Mouse (Mus musculus): ENCODE results near the gene Zfp667. TPM values are rescaled to one million over a fixed set of nuclear protein-coding genes. Genes with fewer than 3 reads are reported as not detected.
A peak's percentile ranks its signal among the peaks of the same experiment; 100 is the strongest.
"Not testable (repeated sequence)": the region's sequence is repeated elsewhere in the genome, so short reads cannot be mapped to it uniquely, and the experiment has no call there.

Gene Zfp667
- 1 to 10 TPM; 4.2 to 5.8 (median 4.8) TPM for total RNA-seq (2022)

DNA sequence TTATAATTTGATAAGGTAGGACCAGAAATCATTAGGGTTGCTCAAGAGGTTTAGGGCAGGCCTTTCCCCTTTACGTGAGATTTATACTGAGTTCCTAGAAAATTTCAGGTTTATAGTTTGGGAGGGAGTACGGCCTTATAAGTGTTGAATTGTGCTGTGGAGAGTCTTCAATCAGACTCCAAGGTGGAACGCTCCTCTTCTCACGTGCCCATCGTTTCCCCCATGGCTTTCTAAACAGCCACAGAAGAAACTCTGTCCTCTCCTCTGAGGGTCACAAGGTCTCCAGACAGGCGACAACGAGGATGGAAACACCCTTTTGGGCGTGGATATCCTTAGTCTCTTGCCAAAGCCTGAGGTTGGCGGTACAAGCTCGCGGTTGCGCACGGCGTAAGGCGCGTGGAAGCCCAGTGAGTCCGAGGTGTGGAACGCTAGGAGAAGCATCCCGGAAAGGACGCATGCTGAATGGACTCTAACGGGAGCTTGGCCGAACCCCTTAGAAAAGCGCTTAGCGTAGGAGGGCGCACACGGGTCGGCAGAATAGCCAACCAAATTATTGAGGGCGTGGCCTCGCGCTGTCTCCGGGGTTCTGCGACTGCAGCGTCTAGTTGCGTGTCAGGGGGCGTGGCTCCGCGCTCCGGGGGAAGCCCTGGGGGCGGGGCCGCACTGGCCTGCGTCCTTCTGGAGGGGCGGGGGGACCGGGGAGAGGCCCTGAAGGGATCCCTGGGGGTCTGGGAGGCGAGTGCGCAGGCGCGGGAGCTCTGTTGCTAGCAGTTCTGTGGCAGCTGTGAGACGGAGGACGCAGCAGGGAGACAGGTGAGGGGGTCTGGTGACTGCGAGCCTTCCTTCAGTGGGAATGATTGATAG is at the start of gene Zfp667:
Zfp667 (plus strand) TSS at position 738 of the 864 bp plus-strand sequence.
- peak; percentile 97 to 98 for DNase-seq (ENCODE audit: low spot score in 2 of 2)

DNA sequence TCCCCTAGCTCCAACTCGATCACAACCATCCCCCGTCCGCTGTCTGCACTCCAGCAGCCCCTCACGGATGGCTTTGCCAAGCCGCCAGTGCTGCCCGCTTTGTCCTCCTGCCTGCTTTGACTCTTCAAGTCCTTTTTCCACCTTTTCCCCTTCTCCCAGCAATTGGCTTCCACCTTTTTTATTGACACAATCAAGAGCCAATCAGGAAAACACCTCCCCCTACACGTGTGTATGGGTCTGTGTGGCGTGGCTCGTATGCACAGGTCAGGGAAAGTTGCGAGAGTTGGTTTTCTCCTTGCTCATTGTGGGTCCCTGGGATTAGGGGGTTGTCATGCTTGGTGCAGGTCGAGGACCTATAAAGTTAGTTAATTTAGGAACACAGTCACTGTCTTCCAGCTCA is 46.6 kb upstream of the Zfp667 start:
- no peak for DNase-seq (ENCODE audit: low spot score in 2 of 2)

DNA sequence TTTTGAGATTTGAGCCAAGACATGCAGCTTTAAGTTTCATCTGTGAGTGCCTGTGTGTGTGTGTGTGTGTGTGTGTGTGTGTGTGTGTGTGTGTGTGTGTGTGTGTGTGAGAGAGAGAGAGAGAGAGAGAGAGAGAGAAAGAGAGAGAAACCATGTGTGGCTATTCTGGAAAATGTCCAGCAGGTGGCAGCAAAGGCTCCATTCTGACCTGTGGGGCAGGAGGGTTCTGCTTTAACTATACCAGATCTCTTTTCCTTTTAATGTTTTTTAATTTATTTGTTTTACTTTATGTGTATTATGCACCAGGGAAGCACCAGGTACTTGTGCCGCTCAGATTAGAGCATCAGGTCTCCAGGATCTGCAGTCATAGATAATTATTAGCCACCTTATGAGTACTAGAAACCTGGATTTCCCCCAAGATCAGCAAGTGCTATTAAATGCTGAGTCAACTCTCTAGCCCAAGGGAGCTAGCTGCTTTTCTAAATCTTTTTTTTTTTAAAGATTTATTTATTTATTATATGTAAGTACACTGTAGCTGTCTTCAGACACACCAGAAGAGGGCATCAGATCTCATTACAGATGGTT is 45.4 kb upstream of the Zfp667 start:
- DNase-seq (ENCODE audit: low spot score in 2 of 2) = not testable (repeated sequence)

DNA sequence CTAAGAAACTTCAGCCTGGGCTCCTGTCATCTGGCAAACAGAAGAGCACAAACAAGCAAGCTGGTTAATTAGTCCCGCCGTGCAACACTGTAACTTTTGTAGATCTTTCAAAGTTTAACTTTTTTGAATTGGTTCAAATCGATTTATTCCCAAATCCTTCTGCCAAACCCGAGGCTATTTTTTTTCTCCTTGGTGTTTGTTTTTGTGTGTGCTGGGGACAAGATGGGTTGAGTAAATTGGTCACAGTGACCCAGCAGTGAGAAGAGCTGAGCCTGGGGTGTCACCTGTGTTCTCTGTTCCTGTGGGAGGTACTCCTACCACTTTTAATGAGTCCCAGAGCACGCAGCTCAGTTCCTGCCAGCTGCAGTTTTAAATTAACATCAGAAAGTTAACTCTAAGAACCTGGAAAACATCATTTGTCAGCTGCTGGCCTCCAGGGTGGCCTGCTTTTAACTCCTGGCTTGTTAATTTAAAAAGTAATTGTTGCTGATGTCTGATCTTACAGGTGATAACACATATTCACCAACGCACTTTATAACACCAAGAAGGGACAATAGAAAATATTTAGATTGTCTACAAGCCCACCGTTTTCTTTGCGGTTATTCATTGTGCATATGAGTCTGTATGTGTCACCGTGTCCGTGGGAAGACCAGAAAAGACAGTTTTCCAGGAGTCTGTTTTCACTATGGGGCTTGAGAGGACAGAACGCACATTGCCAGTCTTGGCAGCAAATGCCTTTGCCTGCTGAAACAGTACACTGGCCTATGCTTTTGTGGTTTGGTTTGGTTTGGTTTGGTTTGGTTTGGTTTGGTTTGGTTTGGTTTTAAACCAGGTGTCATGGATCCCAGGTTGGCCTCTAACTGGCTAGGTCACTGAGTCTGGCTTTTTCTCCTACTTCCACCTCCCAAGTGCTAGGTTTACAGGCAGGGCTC is 41.8 kb upstream of the Zfp667 start:
- no peak for DNase-seq (ENCODE audit: low spot score in 2 of 2)

DNA sequence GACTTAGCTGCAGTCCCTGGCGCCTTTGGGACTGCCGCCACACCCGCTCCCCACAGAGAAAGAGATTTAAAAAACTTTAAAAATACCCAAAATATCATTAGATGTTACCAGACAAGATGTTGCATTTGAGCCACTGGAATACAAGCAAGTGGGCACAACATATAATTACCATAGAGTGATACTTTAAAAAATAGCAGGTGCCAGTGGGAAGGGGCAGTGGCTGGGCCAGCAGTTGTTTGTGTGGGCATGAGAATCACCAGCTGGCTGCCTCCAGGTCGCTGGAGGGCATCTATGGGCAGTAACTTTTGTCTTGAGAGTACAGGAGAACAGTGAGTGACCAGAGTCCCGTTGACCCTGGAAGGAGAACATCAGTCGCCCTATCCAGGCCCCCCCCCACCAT is 34.0 kb upstream of the Zfp667 start, which contains the start of gene Epp13:
Epp13 (plus strand) TSS at position 301 of the 400 bp plus-strand sequence.
- no peak for DNase-seq (ENCODE audit: low spot score in 2 of 2)

DNA sequence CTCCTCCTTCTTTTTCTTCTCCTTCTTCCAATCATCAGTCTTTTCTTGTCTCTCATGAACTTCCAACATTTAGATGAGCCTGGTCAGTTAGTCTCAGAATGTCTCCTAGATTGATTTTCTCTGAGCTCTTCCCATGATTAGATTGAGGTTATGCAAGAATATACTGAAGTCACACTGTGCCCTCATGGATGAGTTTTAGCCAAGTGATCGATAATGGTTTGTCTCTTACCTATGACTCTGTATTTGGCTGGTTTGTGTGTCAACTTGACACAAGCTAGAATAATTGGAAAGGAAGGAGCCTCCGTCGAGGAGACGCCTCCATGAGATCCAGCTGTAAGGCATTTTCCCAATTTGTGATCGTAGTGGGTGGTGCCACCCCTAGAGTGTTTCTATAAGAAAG is 31.9 kb upstream of the Zfp667 start:
- no peak for DNase-seq (ENCODE audit: low spot score in 2 of 2)

DNA sequence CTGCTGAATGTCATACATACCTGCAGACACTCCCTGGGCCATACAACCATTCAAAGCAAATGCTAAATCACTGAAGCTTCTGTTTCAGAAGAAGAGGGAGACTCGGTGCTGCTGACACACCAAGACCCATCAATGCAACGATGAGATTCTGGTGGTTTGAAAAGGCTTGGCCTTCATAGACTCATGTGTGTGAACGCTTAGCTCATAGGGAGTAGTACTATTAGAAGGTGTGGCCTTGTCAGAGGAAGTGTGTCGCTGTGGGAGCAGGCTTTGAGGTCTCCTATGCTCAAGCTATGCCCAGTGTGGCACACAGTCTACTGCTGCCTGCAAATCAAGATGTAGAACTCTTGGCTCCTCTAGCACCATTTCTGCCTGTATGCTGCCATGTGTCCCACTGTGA is 29.0 kb upstream of the Zfp667 start:
- no peak for DNase-seq (ENCODE audit: low spot score in 2 of 2)

DNA sequence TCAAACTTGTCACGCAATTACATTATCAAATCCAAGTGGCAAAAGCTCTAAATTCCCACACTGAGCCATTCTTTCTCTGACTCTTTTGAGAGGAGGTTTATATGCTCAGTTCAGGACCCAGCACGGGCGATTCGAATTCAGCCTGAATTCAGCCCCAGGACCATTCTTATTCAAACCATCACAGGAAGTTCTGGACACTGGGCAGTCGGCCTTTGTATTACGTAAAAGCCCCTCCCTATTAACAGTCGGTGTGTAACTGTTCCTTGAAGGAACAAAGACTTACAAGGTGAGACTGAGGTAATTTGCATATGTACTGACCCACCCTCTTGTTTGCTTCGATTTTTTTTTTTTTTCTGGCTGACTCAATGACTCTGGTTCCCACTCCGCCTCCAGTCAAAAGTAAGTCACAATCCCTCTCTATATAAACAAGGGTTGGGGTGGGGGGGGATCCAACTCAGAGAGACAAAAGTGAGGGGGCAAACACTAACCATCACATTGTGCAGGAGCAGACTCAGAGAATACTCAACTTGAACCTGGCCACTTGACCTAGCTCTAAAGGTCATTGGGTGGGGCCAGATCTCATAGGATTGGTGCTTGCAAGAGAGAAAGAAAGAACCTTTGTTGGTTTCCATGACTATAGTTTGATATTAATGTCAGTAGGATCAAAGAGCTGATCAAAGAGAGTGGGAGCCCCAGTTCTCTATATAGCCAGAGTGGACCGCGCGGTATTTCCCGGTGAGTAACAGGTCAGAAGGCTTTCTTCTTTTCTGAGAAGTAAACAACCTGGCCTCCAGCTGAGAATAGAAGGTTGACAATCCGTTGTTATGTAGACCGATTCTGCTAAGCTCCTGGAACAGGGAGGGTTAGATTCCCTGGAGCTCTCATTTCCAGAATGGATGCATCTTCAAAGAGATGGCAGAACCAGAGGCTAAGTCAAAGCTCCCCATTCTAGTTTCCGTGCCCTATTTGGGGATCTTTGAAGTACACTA is 27.9 kb upstream of the Zfp667 start:
- DNase-seq (ENCODE audit: low spot score in 2 of 2) = no peak

DNA sequence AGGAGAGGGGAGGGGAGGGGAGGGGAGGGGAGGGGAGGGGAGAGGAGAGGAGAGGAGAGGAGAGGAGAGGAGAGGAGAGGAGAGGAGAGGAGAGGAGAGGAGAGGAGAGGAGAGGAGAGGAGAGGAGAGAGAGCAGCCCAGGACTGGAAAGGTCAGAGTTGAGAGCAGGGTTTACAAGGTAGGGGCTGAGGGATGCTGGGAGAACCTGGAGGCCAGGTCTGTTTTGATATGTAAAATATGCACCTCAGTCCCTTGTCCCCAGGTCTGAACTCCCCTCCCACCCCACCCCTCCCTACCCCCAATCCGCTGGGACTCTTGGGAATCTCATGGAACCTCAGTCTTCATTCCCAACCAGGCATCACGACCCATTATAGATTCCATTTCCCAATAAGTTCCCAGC is 26.4 kb upstream of the Zfp667 start:
- not testable (repeated sequence) for DNase-seq (ENCODE audit: low spot score in 2 of 2)

DNA sequence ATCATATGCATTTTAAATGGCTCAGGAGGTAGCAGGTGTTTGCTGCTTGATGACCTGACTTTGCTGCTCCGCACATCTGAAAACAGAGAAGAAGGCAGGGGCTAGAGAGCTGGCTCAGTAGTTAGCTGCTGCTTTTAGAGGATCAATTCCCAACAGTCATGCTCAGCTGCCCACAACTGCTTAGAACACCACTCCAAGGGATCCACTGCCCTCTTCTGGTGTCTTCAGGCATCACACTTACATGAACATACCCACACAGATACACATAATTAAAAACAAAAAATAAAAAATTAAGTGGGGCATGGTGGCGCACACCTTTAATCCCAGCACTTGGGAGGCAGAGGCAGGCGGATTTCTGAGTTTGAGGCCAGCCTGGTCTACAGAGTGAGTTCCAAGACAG is 24.3 kb upstream of the Zfp667 start:
- DNase-seq (ENCODE audit: low spot score in 2 of 2) = no peak

DNA sequence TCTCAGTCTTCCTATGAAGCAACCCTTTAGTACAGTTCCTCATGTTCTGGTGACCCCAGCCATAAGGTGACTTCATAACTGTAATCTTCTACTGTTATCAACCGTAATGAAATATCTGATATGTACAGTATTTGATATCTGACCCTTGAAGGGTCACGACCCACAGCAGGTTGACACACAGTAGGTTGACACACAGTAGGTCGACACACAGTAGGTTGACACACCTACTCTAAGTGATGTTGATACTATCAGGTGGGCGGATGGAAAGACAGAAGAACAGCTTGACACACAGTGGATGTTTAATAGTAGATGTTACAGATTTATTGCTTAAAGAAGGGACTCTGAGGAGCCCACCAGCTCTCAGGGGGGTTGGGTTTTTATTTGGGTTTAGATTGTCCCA is 23.4 kb upstream of the Zfp667 start:
- DNase-seq (ENCODE audit: low spot score in 2 of 2) = no peak

DNA sequence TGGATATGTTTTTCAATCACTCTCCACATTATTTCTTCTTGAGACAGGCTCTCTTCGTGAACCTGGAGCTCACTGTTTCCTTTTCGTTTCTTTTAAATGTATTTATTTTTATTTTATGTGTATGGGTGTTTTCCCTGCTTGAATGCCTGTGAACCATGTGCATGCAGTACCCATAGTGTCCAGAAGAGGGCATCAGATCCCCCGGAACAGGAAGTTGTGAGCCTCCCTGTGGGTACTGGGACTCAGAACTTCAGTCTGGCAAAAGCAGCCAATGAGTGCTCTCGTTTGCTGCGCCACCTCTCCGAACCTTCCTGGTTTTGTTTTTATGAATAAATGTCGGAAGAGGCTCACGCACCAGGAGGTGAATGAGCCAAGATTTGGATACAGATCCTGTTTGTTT is 20.7 kb upstream of the Zfp667 start:
- DNase-seq (ENCODE audit: low spot score in 2 of 2) = no peak

DNA sequence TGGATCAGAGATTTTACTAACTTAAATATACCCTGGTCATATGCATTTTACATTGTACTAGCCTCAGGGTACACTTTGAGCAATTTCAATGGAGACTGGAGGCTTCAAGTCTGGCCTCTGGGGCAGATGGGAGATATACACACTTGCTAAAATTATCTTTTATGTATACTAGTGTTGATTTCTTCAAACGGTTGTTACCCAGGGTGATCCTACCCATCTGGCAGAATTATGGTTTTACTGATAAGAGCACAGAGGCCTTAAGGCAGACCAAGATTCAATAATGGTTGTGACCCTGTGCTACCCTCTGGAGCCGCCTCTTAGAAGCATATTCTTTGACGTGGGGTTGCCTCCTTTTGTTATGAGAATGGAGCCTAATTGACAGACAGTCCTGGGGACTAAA is 8.5 kb upstream of the Zfp667 start:
- no peak for DNase-seq (ENCODE audit: low spot score in 2 of 2)

DNA sequence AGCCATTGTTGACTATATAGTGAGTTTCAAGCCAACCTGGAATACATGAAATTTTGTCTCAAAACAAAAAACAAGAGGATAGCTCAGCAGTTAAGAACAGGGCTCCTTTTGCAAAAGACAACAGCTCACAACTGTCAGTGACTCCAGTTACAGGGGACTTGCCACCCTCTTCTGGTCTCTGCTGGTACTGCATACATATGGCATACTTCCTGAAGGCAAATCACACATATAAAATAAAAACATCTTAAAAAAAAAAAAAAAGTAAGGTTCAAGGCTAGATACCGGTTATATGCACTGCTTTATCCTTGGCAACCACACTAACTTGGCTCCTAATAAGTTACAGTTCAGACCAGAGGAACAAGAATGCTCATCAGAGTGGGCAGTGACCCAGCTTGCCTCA is 3.6 kb upstream of the Zfp667 start:
- peak; percentile 24 to 43 for DNase-seq (ENCODE audit: low spot score in 2 of 2)

DNA sequence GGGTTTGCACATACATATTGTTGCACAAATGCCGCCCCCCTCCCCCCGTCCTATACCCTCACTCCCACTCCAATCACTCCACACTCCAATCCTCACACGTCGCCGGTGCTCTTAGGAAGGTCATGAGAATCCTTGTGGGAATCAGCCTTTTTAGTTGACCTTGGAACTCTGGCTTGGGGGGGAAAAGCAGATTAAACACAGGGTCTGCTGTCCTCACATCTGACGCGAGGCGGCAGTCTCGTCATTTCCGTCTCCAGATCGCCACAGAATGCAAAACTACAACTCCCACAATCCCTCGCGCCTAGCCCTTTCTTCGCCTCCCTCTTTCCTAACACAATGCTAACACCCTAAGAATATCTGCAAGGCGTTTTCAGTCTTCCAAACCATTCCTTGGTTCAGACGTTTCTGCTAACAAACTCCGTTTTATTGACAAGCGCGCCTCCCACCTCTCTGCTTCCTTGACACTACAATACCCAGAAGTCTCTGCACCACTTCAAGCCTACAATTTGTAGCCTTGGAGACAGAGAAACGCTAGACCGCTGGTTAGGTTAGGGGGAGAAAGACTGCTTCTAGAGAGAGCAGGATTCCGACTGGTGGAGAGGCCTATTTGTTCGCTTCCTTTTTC is 2.8 kb upstream of the Zfp667 start:
- DNase-seq (ENCODE audit: low spot score in 2 of 2) = peak; percentile 51 to 57

DNA sequence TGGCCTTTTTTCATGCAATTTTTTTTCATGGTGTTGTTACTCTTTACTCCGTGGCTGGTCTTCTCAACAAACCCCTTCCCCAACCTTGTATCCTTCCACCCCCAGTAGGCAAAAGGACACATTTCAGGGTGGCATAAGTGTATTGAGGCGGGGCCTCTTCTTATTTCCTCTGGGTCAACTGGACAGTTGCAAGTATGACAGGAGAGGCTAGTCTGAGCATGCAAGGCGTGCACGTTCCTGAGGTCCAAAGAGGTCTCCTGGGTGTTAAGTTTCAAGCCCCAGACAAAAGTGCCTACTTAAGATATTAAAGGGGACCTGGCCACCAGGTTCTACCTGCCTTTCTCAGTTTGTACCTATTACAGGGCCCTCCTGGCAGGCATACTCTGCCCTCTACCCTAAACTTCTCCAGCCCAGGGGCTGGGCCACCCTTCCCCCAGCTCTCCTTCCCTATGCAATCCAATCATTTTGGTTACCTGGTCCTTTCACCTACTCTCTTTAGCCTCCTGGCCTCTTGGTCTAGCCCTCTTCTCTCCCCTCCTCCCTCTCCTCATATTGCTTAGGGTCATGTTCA is 1.9 kb upstream of the Zfp667 start:
- no peak for DNase-seq (ENCODE audit: low spot score in 2 of 2)

DNA sequence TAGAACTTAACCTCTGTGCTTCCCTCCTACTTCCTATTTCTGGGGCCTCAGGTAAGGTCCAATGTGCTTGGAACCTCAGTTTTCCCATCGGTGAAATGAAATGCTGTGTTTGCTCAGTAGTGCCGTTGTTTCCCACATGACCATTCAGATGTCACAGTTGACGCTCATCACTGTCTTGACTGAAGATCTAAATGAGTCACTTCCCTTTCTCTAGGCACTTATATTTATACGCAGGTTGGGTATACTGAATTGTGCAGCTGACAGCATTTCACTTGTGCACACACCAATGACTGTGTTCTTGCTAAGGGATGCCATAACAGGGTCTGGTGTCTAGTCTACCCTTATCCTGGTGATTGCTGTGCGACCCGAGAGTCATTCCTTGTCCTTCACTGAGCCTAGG is 1.0 kb upstream of the Zfp667 start:
- no peak for DNase-seq (ENCODE audit: low spot score in 2 of 2)

DNA sequence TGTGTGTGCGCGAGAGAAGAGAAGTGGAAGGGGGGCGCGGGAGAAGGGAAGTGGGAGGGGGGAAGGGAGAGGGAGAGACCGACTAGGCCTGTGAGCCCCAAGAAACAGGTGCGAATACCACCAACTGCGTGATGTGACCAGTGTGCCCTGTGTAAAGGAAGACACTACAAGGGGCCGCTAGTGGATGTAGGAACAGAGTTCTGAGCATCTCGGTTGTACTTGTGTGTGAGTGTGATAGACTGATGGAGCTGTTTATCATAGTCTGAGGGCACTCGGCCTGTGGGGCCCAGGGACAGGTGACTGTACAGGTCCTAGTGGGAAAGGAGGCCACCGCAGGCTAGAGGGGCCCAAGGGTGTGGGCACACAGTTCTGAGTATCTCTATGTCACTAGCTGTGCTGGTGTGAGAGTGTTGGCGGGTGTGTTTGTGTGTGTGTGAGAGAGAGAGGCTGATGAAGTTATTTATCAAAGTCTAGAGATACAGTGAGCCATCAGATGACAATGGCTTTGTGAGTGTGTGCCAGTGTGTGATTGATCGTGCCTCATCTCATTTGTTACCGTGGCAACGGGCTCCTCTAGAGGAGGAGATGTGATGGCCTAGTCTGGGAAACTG is 647 bp downstream of the Zfp667 start:
- DNase-seq (ENCODE audit: low spot score in 2 of 2) = peak in 1 of 2 experiments; percentile 6

DNA sequence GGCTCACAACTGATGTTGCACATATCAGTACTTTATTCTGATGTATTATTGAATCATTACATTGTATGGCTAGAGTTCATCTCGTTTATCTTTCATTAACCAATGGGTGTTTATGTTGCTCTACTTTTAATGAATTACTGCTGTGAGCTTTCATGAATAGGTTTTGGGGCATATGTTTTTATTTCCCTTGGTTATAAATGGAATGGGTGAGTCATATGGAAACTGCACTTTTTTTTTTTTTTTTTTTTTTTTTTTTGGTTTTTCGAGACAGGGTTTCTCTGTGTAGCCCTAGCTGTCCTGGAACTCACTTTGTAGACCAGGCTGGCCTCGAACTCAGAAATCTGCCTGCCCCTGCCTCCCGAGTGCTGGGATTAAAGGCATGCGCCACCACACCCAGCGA is 4.7 kb downstream of the Zfp667 start:
- DNase-seq (ENCODE audit: low spot score in 2 of 2) = not testable (repeated sequence)
